Mouse (Mus musculus) spleen, adult 2 months (tissue): ENCODE measurements at regions not wholly inside any gene's neighbourhood (a gene's known extent, or its start where the extent isn't known, plus 50 kb on each side); places are given as distances from the start of the nearest gene placed in this dataset.

Source experiments
- DNase-seq, 2 experiments: peaks; one replicate each; pipeline versions ENCODE4 v3.0.0 to v3.0.0-alpha.2; 2012 to 2021; ENCODE audit warnings: low spot score in 2 of 2, low read depth in 1 of 2
- H3K27ac ChIP-seq: fragments of 200-500 bp; 2 replicates; pipeline ENCODE4 v1.5.1; 2012; ENCODE audit warnings: low read length, inconsistent platforms; ENCODE audit not compliant: insufficient read depth
- H3K27me3 ChIP-seq: fragments of 200-500 bp; 2 replicates; pipeline ENCODE4 v1.6.1; 2012; ENCODE audit warnings: mild to moderate bottlenecking, moderate library complexity, low read length, inconsistent platforms; ENCODE audit not compliant: control insufficient read depth, insufficient read depth
- H3K36me3 ChIP-seq: fragments of 200-500 bp; 2 replicates; pipeline ENCODE4 v1.6.1; 2012; ENCODE audit warnings: mild to moderate bottlenecking, low read length, inconsistent platforms; ENCODE audit not compliant: control insufficient read depth, insufficient read depth
- H3K4me1 ChIP-seq: fragments of 200-500 bp; 2 replicates; pipeline ENCODE4 v1.6.1; 2011; ENCODE audit warnings: inconsistent platforms; ENCODE audit not compliant: control insufficient read depth, insufficient read depth, insufficient read length
- H3K4me3 ChIP-seq: fragments of 200-500 bp; 2 replicates; pipeline ENCODE4 v1.5.1; 2011; ENCODE audit warnings: mild to moderate bottlenecking, inconsistent platforms; ENCODE audit not compliant: insufficient read depth, insufficient read length; ENCODE audit errors: extremely low read depth
- CTCF ChIP-seq: fragments of 200-500 bp; IDR thresholded peaks from 2 replicates; pipeline ENCODE4 v1.5.1; 2011; ENCODE audit warnings: mild to moderate bottlenecking, inconsistent platforms; ENCODE audit not compliant: insufficient read depth, insufficient read length, insufficient replicate concordance; ENCODE audit errors: extremely low read depth
- POLR2A ChIP-seq: fragments of 200-500 bp; IDR thresholded peaks from 2 replicates; pipeline ENCODE4 v1.6.1; 2011; ENCODE audit warnings: low read depth, low read length, inconsistent platforms
- WGBS: fragments of 180-500 bp; shearing (Covaris S2); methylation state at CpG from one replicate; pipeline ENCODE4 v1.1.7; 2018; 5-methylcytosine and 5-hydroxymethylcytosine counted together

- Histone ChIP-seq H3K36me3 (no peaks in the 10 kb centered on the region), H3K4me1 (no peaks in the 10 kb centered on the region; the same call in 1 of the 2 replicates), H3K4me3 (no peak overlapping the region), H3K27ac (no peak overlapping the region), H3K27me3 (no peaks in the 10 kb centered on the region)
- TF ChIP-seq POLR2A (no peak), CTCF (no peak)
- no peak for DNase-seq
- WGBS = 39% methylated on average over 2 of the region's 2 CpGs
These were observed 263.0 kb upstream of the Mad2l1 start for GRCm38 (mm10) chr6:66272216-66272615.

GRCm38 (mm10) chr6:66274737-66275136 lies 260.5 kb upstream of the Mad2l1 start:
- no peak for DNase-seq
- Histone ChIP-seq H3K36me3 (no peaks in the 10 kb centered on the region), H3K27me3 (no peaks in the 10 kb centered on the region), H3K4me1 (no peaks in the 10 kb centered on the region; the same call in 1 of the 2 replicates), H3K27ac (no peak overlapping the region), H3K4me3 (no peak overlapping the region)
- WGBS = 31% methylated on average over 4 of the region's 4 CpGs
- TF ChIP-seq POLR2A (no peak), CTCF (no peak)

- Histone ChIP-seq H3K4me3 (no peak overlapping the region), H3K27ac (no peak overlapping the region), H3K36me3 (no peaks in the 10 kb centered on the region), H3K4me1 (no peaks in the 10 kb centered on the region), H3K27me3 (no peaks in the 10 kb centered on the region)
- WGBS = 91% methylated on average over 8 of the region's 8 CpGs
- DNase-seq = no peak
- TF ChIP-seq CTCF = no peak
- no peak for TF ChIP-seq POLR2A
These were observed 254.5 kb upstream of the Mad2l1 start for GRCm38 (mm10) chr6:66280701-66281100.

GRCm38 (mm10) chr6:66282566-66283115 lies 252.5 kb upstream of the Mad2l1 start:
- 82% methylated on average over 6 of the region's 6 CpGs for WGBS
- Histone ChIP-seq H3K27me3 (no peaks in the 10 kb centered on the region), H3K4me3 (no peak overlapping the region), H3K27ac (no peak overlapping the region), H3K4me1 (no peaks in the 10 kb centered on the region), H3K36me3 (no peaks in the 10 kb centered on the region)
- TF ChIP-seq POLR2A (no peak), CTCF (no peak)
- DNase-seq = no peak

- TF ChIP-seq CTCF = no peak
- no peak for TF ChIP-seq POLR2A
- Histone ChIP-seq H3K27ac (no peak overlapping the region), H3K36me3 (no peaks in the 10 kb centered on the region), H3K4me1 (no peaks in the 10 kb centered on the region), H3K4me3 (no peak overlapping the region), H3K27me3 (no peaks in the 10 kb centered on the region)
- whole genome bisulfite sequencing = 74% methylated on average over 4 of the region's 4 CpGs
- DNase-seq = no peak
These were observed 251.7 kb upstream of the Mad2l1 start for GRCm38 (mm10) chr6:66283521-66283920.

GRCm38 (mm10) chr6:66287607-66288006 lies 247.6 kb upstream of the Mad2l1 start:
- no peak for TF ChIP-seq CTCF
- no peak for TF ChIP-seq POLR2A
- H3K27me3 ChIP-seq = no peaks in the 10 kb centered on the region
- H3K4me3 ChIP-seq = no peak overlapping the region
- DNase-seq = no peak
- no peaks in the 10 kb centered on the region for H3K4me1 ChIP-seq
- H3K27ac ChIP-seq = no peak overlapping the region
- no peaks in the 10 kb centered on the region for H3K36me3 ChIP-seq

GRCm38 (mm10) chr6:66289196-66289595 lies 246.0 kb upstream of the Mad2l1 start:
- DNase-seq = no peak
- no peaks in the 10 kb centered on the region for H3K4me1 ChIP-seq
- no peak overlapping the region for H3K27ac ChIP-seq
- no peak for TF ChIP-seq POLR2A
- no peak for TF ChIP-seq CTCF
- no peak overlapping the region for H3K4me3 ChIP-seq
- H3K27me3 ChIP-seq = no peaks in the 10 kb centered on the region
- H3K36me3 ChIP-seq = no peaks in the 10 kb centered on the region
- WGBS = 80% methylated on average over 3 of the region's 3 CpGs
